In the genomic region with DNA sequence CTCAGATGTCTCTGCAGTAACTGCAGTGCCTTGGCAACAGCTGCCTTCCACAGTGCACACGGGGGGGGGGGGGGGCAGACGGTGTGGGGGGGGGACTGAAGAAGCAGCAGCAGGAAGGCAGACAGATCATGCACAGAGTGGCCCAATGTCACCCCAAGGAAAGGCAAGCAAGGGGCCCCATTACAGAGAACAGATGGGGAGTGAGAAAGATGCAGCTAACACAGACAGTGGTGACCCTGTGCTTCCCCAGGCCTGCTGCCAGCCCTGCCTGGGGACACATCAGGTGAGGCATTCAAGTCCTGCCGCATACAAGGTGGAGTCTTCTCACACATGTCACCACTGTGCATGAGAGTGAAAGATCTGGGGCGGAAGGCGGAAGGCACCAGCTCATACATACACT, we compare ENCODE assay signal across 17 mouse cellular contexts.
DNase-seq lines count a peak whose midpoint lies in the region; ATAC-seq and TF ChIP-seq lines count a peak whose summit lies in the region.
"Had no signal": no experiment of that assay in that cellular context is flagged by ENCODE, and none has a peak within 500 bp of the region (broad histone marks: within the 10 kb centered on the region; RNA-seq: fewer than 3 reads in every experiment).

No protein-coding gene starts in this region.

- 0 out of 2 replicates have a peak, but pooled peaks cover 4% of the 10 kb centered on the region for H3K4me1 ChIP-seq in hindbrain, embryonic 11.5 days (replicated peaks; ENCODE audit: control insufficient read depth, insufficient read depth, low read length)
- peaks cover 41% of the 10 kb centered on the region for H3K4me1 ChIP-seq in hindbrain, embryonic 10.5 days (replicated peaks)
- H3K4me1 ChIP-seq in hindbrain, embryonic 13.5 days (replicated peaks), result peaks cover 12% of the 10 kb centered on the region; the same call in 1 of the 2 replicates

- no peak for TF ChIP-seq CTCF in gastrocnemius, adult 2 months (IDR thresholded peaks at IDR 0.05)

- H3K4me3 ChIP-seq in gastrocnemius, adult 2 months, result no peak overlapping the region
- no peak overlapping the region for H3K4me3 ChIP-seq in hindbrain, embryonic 11.5 days (ENCODE audit: low read depth, low read length)
- no peak overlapping the region for H3K4me3 ChIP-seq in hindbrain, embryonic 10.5 days
- H3K4me3 ChIP-seq in hindbrain, embryonic 13.5 days, result no peak overlapping the region
- H3K4me3 ChIP-seq: erythroblast, embryonic 14.5 days; intestine, embryonic 15.5 days; limb, embryonic 15.5 days had no signal

- no peak overlapping the region for H3K4me2 ChIP-seq in hindbrain, embryonic 11.5 days (replicated peaks; ENCODE audit: low read depth, low read length)
- H3K4me2 ChIP-seq in hindbrain, embryonic 13.5 days, result no peak overlapping the region
- H3K4me2 ChIP-seq: intestine, embryonic 15.5 days; limb, embryonic 15.5 days had no signal

- peak overlapping the region; percentile 69 for H3K27ac ChIP-seq in gastrocnemius, adult 2 months
- no peak overlapping the region for H3K27ac ChIP-seq in hindbrain, embryonic 11.5 days (ENCODE audit: low read depth, low read length)
- no peak overlapping the region for H3K27ac ChIP-seq in hindbrain, embryonic 10.5 days
- no peak overlapping the region for H3K27ac ChIP-seq in hindbrain, embryonic 13.5 days
- H3K27ac ChIP-seq: intestine, embryonic 15.5 days; limb, embryonic 15.5 days had no signal

- H3K9me3 ChIP-seq in hindbrain, embryonic 11.5 days (ENCODE audit: control insufficient read depth, low read length), result no peaks in the 10 kb centered on the region
- H3K9me3 ChIP-seq in hindbrain, embryonic 10.5 days, result peaks cover 18% of the 10 kb centered on the region
- H3K9me3 ChIP-seq in hindbrain, embryonic 13.5 days, result peaks cover 8% of the 10 kb centered on the region; the same call in 1 of the 2 replicates
- H3K9me3 ChIP-seq: intestine, embryonic 15.5 days; limb, embryonic 15.5 days had no signal

- no peaks in the 10 kb centered on the region for H3K27me3 ChIP-seq in hindbrain, embryonic 11.5 days (ENCODE audit: control insufficient read depth, insufficient read depth, low read length)
- no peaks in the 10 kb centered on the region for H3K27me3 ChIP-seq in hindbrain, embryonic 10.5 days (ENCODE audit: insufficient read depth, poor library complexity, severe bottlenecking)
- H3K27me3 ChIP-seq in hindbrain, embryonic 13.5 days, result no peaks in the 10 kb centered on the region
- H3K27me3 ChIP-seq: intestine, embryonic 15.5 days; limb, embryonic 15.5 days had no signal

- intact Hi-C loops in gastrocnemius, adult 2 months (cut with DNase I), result no loop called here

- DNase-seq in gastrocnemius, adult 2 months, result no peak
- no peak for DNase-seq in gastrocnemius, adult 18-20 months (ENCODE audit: low spot score)
- DNase-seq in hindbrain, embryonic 11.5 days (ENCODE audit: low spot score), result no peak
- no peak for DNase-seq in hindbrain, embryonic 10.5 days (ENCODE audit: low spot score)
- DNase-seq in skeletal muscle tissue, adult 2 months (ENCODE audit: low read depth, low spot score), result peak; percentile 16
- no peak for DNase-seq in ovary, postnatal 10 days (ENCODE audit: low spot score)
- DNase-seq: adrenal gland, adult 8-10 months; cerebellum, adult 11 months; cerebellum, postnatal 36 days; forebrain, postnatal 0 days; lung, postnatal 14 days; right cerebral cortex, postnatal 14 days; thymus, postnatal 25 days had no signal

- no peaks in the 10 kb centered on the region for H3K36me3 ChIP-seq in hindbrain, embryonic 11.5 days (ENCODE audit: control insufficient read depth, insufficient read depth, low read length)
- no peaks in the 10 kb centered on the region for H3K36me3 ChIP-seq in hindbrain, embryonic 10.5 days
- peaks cover 5% of the 10 kb centered on the region for H3K36me3 ChIP-seq in hindbrain, embryonic 13.5 days
- H3K36me3 ChIP-seq: intestine, embryonic 15.5 days; limb, embryonic 15.5 days had no signal

- H3K9ac ChIP-seq in hindbrain, embryonic 11.5 days (ENCODE audit: low read depth, low read length), result no peak overlapping the region
- H3K9ac ChIP-seq in hindbrain, embryonic 13.5 days, result no peak overlapping the region
- H3K9ac ChIP-seq: forebrain, postnatal 0 days; intestine, embryonic 15.5 days; limb, embryonic 15.5 days had no signal

- 60% methylated on average over 4 of the region's 5 CpGs for WGBS in hindbrain, embryonic 11.5 days
- WGBS in hindbrain, embryonic 10.5 days, result 53% methylated on average over 5 of the region's 5 CpGs
- WGBS in hindbrain, embryonic 13.5 days, result 62% methylated on average over 5 of the region's 5 CpGs

- peak; percentile 33; the same call in 1 of the 2 replicates for ATAC-seq in hindbrain, embryonic 11.5 days (ENCODE audit: low FRiP score)
- peak; percentile 31; the same call in 1 of the 2 replicates for ATAC-seq in hindbrain, embryonic 13.5 days (ENCODE audit: low FRiP score)
- ATAC-seq: forebrain, postnatal 0 days; intestine, embryonic 15.5 days had no signal
